Mouse (Mus musculus): ENCODE results near the gene Mgp. TPM values are rescaled to one million over a fixed set of nuclear protein-coding genes. Genes with fewer than 3 reads are reported as not detected.
A peak's percentile ranks its signal among the peaks of the same experiment; 100 is the strongest.

Gene Mgp
- polyA plus RNA-seq, 1 experiment = not detected

GRCm38 (mm10) chr6:136883961-136884360 is 8.3 kb upstream of the Mgp start:
- Histone ChIP-seq H3K4me1 (peaks cover 8% of the 10 kb centered on the region; the same call in 1 of the 2 replicates), H3K36me3 (replicated peaks; ENCODE audit: low read length) (no peaks in the 10 kb centered on the region), H3K9me3 (no peaks in the 10 kb centered on the region), H3K4me3 (replicated peaks) (no peak overlapping the region), H3K27me3 (replicated peaks) (peaks cover 7% of the 10 kb centered on the region)
- TF ChIP-seq GATA1 (IDR thresholded peaks at IDR 0.05; ENCODE audit: borderline replicate concordance, low read length) = no peak
- no peak for TF ChIP-seq FLI1 (IDR thresholded peaks at IDR 0.05; ENCODE audit: low read length)

- Histone ChIP-seq H3K4me1 (peaks cover 8% of the 10 kb centered on the region; the same call in 1 of the 2 replicates), H3K4me3 (replicated peaks) (no peak overlapping the region), H3K36me3 (replicated peaks; ENCODE audit: low read length) (no peaks in the 10 kb centered on the region), H3K9me3 (no peaks in the 10 kb centered on the region), H3K27me3 (replicated peaks) (peaks cover 7% of the 10 kb centered on the region)
- TF ChIP-seq FLI1 (IDR thresholded peaks at IDR 0.05; ENCODE audit: low read length) = no peak
- no peak for TF ChIP-seq GATA1 (IDR thresholded peaks at IDR 0.05; ENCODE audit: borderline replicate concordance, low read length)
Measured at GRCm38 (mm10) chr6:136883431-136883915, 7.8 kb upstream of the Mgp start.

GRCm38 (mm10) chr6:136881678-136882077 is 6.1 kb upstream of the Mgp start:
- Histone ChIP-seq H3K27me3 (replicated peaks) (peaks cover 12% of the 10 kb centered on the region), H3K4me3 (replicated peaks) (no peak overlapping the region), H3K9me3 (no peaks in the 10 kb centered on the region), H3K4me1 (peaks cover 8% of the 10 kb centered on the region; the same call in 1 of the 2 replicates), H3K36me3 (replicated peaks; ENCODE audit: low read length) (no peaks in the 10 kb centered on the region)
- TF ChIP-seq FLI1 (IDR thresholded peaks at IDR 0.05; ENCODE audit: low read length) = no peak
- TF ChIP-seq GATA1 (IDR thresholded peaks at IDR 0.05; ENCODE audit: borderline replicate concordance, low read length) = no peak

GRCm38 (mm10) chr6:136874599-136874998 is 1.0 kb downstream of the Mgp start:
- Histone ChIP-seq H3K4me1 (peaks cover 11% of the 10 kb centered on the region), H3K9me3 (no peaks in the 10 kb centered on the region)

GRCm38 (mm10) chr6:136868921-136869320 is 6.7 kb downstream of the Mgp start:
- Histone ChIP-seq H3K4me1 (no peaks in the 10 kb centered on the region), H3K36me3 (replicated peaks; ENCODE audit: low read length) (no peaks in the 10 kb centered on the region), H3K27me3 (replicated peaks) (peaks cover 11% of the 10 kb centered on the region), H3K4me3 (replicated peaks) (no peak overlapping the region), H3K9me3 (no peaks in the 10 kb centered on the region)
- TF ChIP-seq GATA1 (IDR thresholded peaks at IDR 0.05; ENCODE audit: borderline replicate concordance, low read length) (no peak), FLI1 (IDR thresholded peaks at IDR 0.05; ENCODE audit: low read length) (no peak)

More at GRCm38 (mm10) chr6:136874599-136874998, 1.0 kb downstream of the Mgp start:
- no peaks in the 10 kb centered on the region for H3K36me3 ChIP-seq (replicated peaks; ENCODE audit: low read length)
- TF ChIP-seq GATA1 (IDR thresholded peaks at IDR 0.05; ENCODE audit: borderline replicate concordance, low read length) (no peak), FLI1 (IDR thresholded peaks at IDR 0.05; ENCODE audit: low read length) (no peak)
- H3K4me3 ChIP-seq (replicated peaks) = no peak overlapping the region
- H3K27me3 ChIP-seq (replicated peaks) = peaks cover 28% of the 10 kb centered on the region

- Histone ChIP-seq H3K4me1 (peaks cover 3% of the 10 kb centered on the region; the same call in 1 of the 2 replicates), H3K4me3 (replicated peaks) (no peak overlapping the region), H3K27me3 (replicated peaks) (peaks cover 6% of the 10 kb centered on the region), H3K9me3 (no peaks in the 10 kb centered on the region), H3K36me3 (replicated peaks; ENCODE audit: low read length) (no peaks in the 10 kb centered on the region)
- TF ChIP-seq GATA1 (IDR thresholded peaks at IDR 0.05; ENCODE audit: borderline replicate concordance, low read length) (no peak), FLI1 (IDR thresholded peaks at IDR 0.05; ENCODE audit: low read length) (no peak)
Measured at GRCm38 (mm10) chr6:136866150-136866549, 9.5 kb downstream of the Mgp start.

GRCm38 (mm10) chr6:136865360-136865759 is 10.3 kb downstream of the Mgp start:
- Histone ChIP-seq H3K9me3 (no peaks in the 10 kb centered on the region), H3K4me3 (replicated peaks) (no peak overlapping the region), H3K36me3 (replicated peaks; ENCODE audit: low read length) (no peaks in the 10 kb centered on the region), H3K27me3 (replicated peaks) (peaks cover 6% of the 10 kb centered on the region), H3K4me1 (peaks cover 10% of the 10 kb centered on the region; the same call in 1 of the 2 replicates)
- TF ChIP-seq GATA1 (IDR thresholded peaks at IDR 0.05; ENCODE audit: borderline replicate concordance, low read length) (no peak), FLI1 (IDR thresholded peaks at IDR 0.05; ENCODE audit: low read length) (no peak)

- peaks cover 38% of the 10 kb centered on the region for H3K4me1 ChIP-seq
- TF ChIP-seq FLI1 (IDR thresholded peaks at IDR 0.05; ENCODE audit: low read length) (no peak), GATA1 (IDR thresholded peaks at IDR 0.05; ENCODE audit: borderline replicate concordance, low read length) (no peak)
Measured at GRCm38 (mm10) chr6:136861020-136861419, 14.6 kb downstream of the Mgp start.

GRCm38 (mm10) chr6:136858420-136858819 is 17.2 kb downstream of the Mgp start:
- Histone ChIP-seq H3K36me3 (replicated peaks; ENCODE audit: low read length) (no peaks in the 10 kb centered on the region), H3K4me3 (replicated peaks) (peak overlapping the region; percentile 91), H3K27me3 (replicated peaks) (peaks cover 6% of the 10 kb centered on the region), H3K4me1 (peaks cover 48% of the 10 kb centered on the region), H3K9me3 (no peaks in the 10 kb centered on the region)
- TF ChIP-seq FLI1 (IDR thresholded peaks at IDR 0.05; ENCODE audit: low read length) (no peak), GATA1 (IDR thresholded peaks at IDR 0.05; ENCODE audit: borderline replicate concordance, low read length) (no peak)

More at GRCm38 (mm10) chr6:136861020-136861419, 14.6 kb downstream of the Mgp start:
- Histone ChIP-seq H3K36me3 (replicated peaks; ENCODE audit: low read length) (no peaks in the 10 kb centered on the region), H3K4me3 (replicated peaks) (no peak overlapping the region), H3K27me3 (replicated peaks) (peaks cover 13% of the 10 kb centered on the region), H3K9me3 (no peaks in the 10 kb centered on the region)

GRCm38 (mm10) chr6:136857873-136858260 is 17.8 kb downstream of the Mgp start:
- TF ChIP-seq FLI1 (IDR thresholded peaks at IDR 0.05; ENCODE audit: low read length) (no peak), GATA1 (IDR thresholded peaks at IDR 0.05; ENCODE audit: borderline replicate concordance, low read length) (no peak)
- Histone ChIP-seq H3K27me3 (replicated peaks) (peaks cover 6% of the 10 kb centered on the region), H3K4me3 (replicated peaks) (peak overlapping the region; percentile 91), H3K4me1 (peaks cover 49% of the 10 kb centered on the region), H3K9me3 (no peaks in the 10 kb centered on the region), H3K36me3 (replicated peaks; ENCODE audit: low read length) (no peaks in the 10 kb centered on the region)
